Mouse (Mus musculus): ENCODE measurements at regions not wholly inside any gene's neighbourhood (a gene's known extent, or its start where the extent isn't known, plus 50 kb on each side); places are given as distances from the start of the nearest gene placed in this dataset.

DNA sequence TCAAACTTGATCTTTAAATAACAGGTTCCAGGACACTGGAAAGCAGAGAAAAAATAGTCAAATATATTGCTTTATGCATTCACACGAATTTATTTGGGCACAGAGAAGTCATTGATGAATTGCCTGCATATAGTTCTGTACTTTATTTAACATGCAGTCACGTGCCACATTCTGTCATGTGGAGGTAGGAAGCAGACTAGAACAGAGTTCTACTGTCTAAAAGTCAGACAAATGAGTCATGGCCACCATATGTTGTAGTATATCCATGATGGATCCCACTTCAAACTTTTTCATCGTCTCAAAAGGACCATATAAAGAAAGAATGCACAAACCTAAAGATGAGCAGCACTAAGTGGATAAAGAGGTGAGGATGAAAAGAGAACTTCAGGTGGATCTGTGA, 92.7 kb downstream of the Rgs2 start:
- DNase-seq (ENCODE audit: extremely low read depth) = no peak
- no peak overlapping the region for H3K27ac ChIP-seq (ENCODE audit: insufficient read depth, low read depth)
- dilution Hi-C loops (cut with MboI; ENCODE audit: extremely low pct_ligation_motif_present, extremely low pct_unique_long_range_greater_than_20kb, low sequenced_read_pairs) (no loop called here), in situ Hi-C loops (cut with MboI; ENCODE audit: low pct_ligation_motif_present, low pct_unique_long_range_greater_than_20kb, low sequenced_read_pairs) (no loop called here)
- no peaks in the 10 kb centered on the region for H3K36me3 ChIP-seq (replicated peaks in 1 of 2; ENCODE audit: control insufficient read depth in 1 of 2, insufficient read depth in 1 of 2, low read length in 1 of 2)
- H3K4me1 ChIP-seq (ENCODE audit: control insufficient read depth in 1 of 2, insufficient read depth in 2 of 2) = peaks cover 0 to 9% of the 10 kb centered on the region in 2 experiments; a peak in 2 of 4 replicates
- no peak overlapping the region for H3K4me3 ChIP-seq (replicated peaks in 1 of 3; ENCODE audit: low read depth in 2 of 3, low read length in 2 of 3, poor library complexity in 1 of 3)
- no peaks in the 10 kb centered on the region for H3K9me3 ChIP-seq (replicated peaks; ENCODE audit: low read length)
- no peak overlapping the region for H3K9ac ChIP-seq (ENCODE audit: insufficient read depth, low read depth)
- H3K79me2 ChIP-seq (replicated peaks; ENCODE audit: control insufficient read depth, extremely low read depth, insufficient read depth, poor library complexity, severe bottlenecking) = no peaks in the 10 kb centered on the region
- TF ChIP-seq MXI1 (IDR thresholded peaks at IDR 0.05; ENCODE audit: low read depth, low read length) (no peak), KAT2A (IDR thresholded peaks at IDR 0.05; ENCODE audit: insufficient replicate concordance, low read length) (no peak), BHLHE40 (IDR thresholded peaks at IDR 0.05; ENCODE audit: low read depth, low read length) (no peak), USF2 (conservative IDR thresholded peaks at IDR 0.05; ENCODE audit: low read depth, low read length) (no peak), EP300 (IDR thresholded peaks at IDR 0.05; ENCODE audit: low read length) (no peak)
- H3K4me2 ChIP-seq (ENCODE audit: insufficient read depth, low read depth, poor library complexity, severe bottlenecking) = no peak overlapping the region
- H3K27me3 ChIP-seq (replicated peaks) = no peaks in the 10 kb centered on the region

DNA sequence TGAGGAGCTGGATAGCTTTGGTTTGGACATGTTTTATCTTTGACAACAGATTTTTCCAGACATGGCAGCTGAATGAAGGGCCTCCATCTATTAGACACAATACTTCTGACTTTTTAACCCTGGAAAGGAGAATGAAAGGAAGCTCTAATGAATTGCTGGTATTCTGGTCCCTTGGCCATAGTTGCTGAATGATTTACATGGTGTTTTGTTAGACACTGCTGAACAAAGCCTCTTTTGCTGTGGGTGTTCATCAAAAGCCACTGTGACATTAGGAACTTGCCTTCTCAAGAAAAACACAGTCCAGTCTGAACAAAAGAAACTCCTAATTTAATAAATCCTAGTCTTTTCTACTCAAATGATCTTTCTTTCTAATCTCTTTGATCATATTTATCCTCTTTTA, 93.4 kb downstream of the Rgs2 start:
- Histone ChIP-seq H3K9ac (ENCODE audit: insufficient read depth, low read depth) (no peak overlapping the region), H3K9me3 (replicated peaks; ENCODE audit: low read length) (no peaks in the 10 kb centered on the region), H3K4me2 (ENCODE audit: insufficient read depth, low read depth, poor library complexity, severe bottlenecking) (no peak overlapping the region), H3K27ac (ENCODE audit: insufficient read depth, low read depth) (no peak overlapping the region), H3K27me3 (replicated peaks) (no peaks in the 10 kb centered on the region), H3K4me1 (ENCODE audit: control insufficient read depth in 1 of 2, insufficient read depth in 2 of 2) (peaks cover 0 to 5% of the 10 kb centered on the region in 2 experiments; a peak in 2 of 4 replicates), H3K4me3 (replicated peaks in 1 of 3; ENCODE audit: low read depth in 2 of 3, low read length in 2 of 3, poor library complexity in 1 of 3) (no peak overlapping the region), H3K79me2 (replicated peaks; ENCODE audit: control insufficient read depth, extremely low read depth, insufficient read depth, poor library complexity, severe bottlenecking) (no peaks in the 10 kb centered on the region), H3K36me3 (replicated peaks in 1 of 2; ENCODE audit: control insufficient read depth in 1 of 2, insufficient read depth in 1 of 2, low read length in 1 of 2) (no peaks in the 10 kb centered on the region)
- no peak for DNase-seq (ENCODE audit: extremely low read depth)
- TF ChIP-seq UBTF (IDR thresholded peaks at IDR 0.05; ENCODE audit: low read depth, low read length) (no peak), IRF4 (IDR thresholded peaks at IDR 0.05; ENCODE audit: low read depth, low read length) (no peak), SIN3A (IDR thresholded peaks at IDR 0.05; ENCODE audit: low read length) (no peak), MYC (IDR thresholded peaks at IDR 0.05; ENCODE audit: low read depth, low read length) (no peak)
- in situ Hi-C loops (cut with MboI; ENCODE audit: low pct_ligation_motif_present, low pct_unique_long_range_greater_than_20kb, low sequenced_read_pairs) = no loop called here
- dilution Hi-C loops (cut with MboI; ENCODE audit: extremely low pct_ligation_motif_present, extremely low pct_unique_long_range_greater_than_20kb, low sequenced_read_pairs) = no loop called here

DNA sequence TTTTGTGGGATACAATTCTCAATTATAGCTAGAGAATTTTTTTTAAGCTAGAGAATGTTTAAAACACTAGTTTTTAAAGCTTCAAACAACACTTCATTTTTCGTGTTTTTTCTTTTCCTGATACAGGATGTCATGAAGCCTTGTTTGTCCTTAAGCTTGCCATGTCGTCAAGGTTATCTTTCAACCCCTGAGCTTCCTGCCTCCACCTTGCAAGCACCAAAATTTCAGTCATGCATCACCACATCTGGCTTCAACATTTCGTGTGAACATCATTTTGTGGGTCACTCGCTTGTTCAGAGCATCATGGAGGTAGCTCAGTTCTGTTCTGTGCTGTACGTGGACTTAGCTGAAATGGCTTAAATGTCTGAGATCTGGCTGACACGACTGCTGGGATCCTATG, 96.6 kb downstream of the Rgs2 start:
- TF ChIP-seq SMC3 (IDR thresholded peaks at IDR 0.05; ENCODE audit: low read depth, low read length) (no peak), CHD1 (IDR thresholded peaks at IDR 0.05; ENCODE audit: low read depth, low read length) (no peak), JUN (IDR thresholded peaks at IDR 0.05; ENCODE audit: insufficient read depth, low read depth, low read length) (no peak), MAX (IDR thresholded peaks at IDR 0.05; ENCODE audit: low read length) (no peak), MEF2A (IDR thresholded peaks at IDR 0.05; ENCODE audit: borderline replicate concordance, low read depth, low read length) (no peak), POLR2AphosphoS2 (IDR thresholded peaks at IDR 0.05; ENCODE audit: low read depth, low read length) (no peak), RCOR1 (conservative IDR thresholded peaks at IDR 0.05; ENCODE audit: low read depth, low read length) (no peak), MAFK (IDR thresholded peaks at IDR 0.05; ENCODE audit: insufficient replicate concordance, low read length) (no peak), MXI1 (IDR thresholded peaks at IDR 0.05; ENCODE audit: low read depth, low read length) (no peak), CTCF (conservative IDR thresholded peaks at IDR 0.05 in 1 of 2, IDR thresholded peaks at IDR 0.05 in 1 of 2; ENCODE audit: low read depth in 2 of 2, low read length in 2 of 2) (no peak)
- H3K36me3 ChIP-seq (replicated peaks in 1 of 2; ENCODE audit: control insufficient read depth in 1 of 2, insufficient read depth in 1 of 2, low read length in 1 of 2) = no peaks in the 10 kb centered on the region
- no peaks in the 10 kb centered on the region for H3K79me2 ChIP-seq (replicated peaks; ENCODE audit: control insufficient read depth, extremely low read depth, insufficient read depth, poor library complexity, severe bottlenecking)
- H3K9ac ChIP-seq (ENCODE audit: insufficient read depth, low read depth) = no peak overlapping the region
- DNase-seq (ENCODE audit: extremely low read depth) = no peak
- dilution Hi-C loops (cut with MboI; ENCODE audit: extremely low pct_ligation_motif_present, extremely low pct_unique_long_range_greater_than_20kb, low sequenced_read_pairs) (no loop called here), in situ Hi-C loops (cut with MboI; ENCODE audit: low pct_ligation_motif_present, low pct_unique_long_range_greater_than_20kb, low sequenced_read_pairs) (no loop called here)
- no peak overlapping the region for H3K27ac ChIP-seq (ENCODE audit: insufficient read depth, low read depth)
- peaks cover 0 to 3% of the 10 kb centered on the region in 2 experiments; a peak in 2 of 4 replicates for H3K4me1 ChIP-seq (ENCODE audit: control insufficient read depth in 1 of 2, insufficient read depth in 2 of 2)
- H3K9me3 ChIP-seq (replicated peaks; ENCODE audit: low read length) = no peaks in the 10 kb centered on the region
- no peak overlapping the region for H3K4me3 ChIP-seq (replicated peaks in 1 of 3; ENCODE audit: low read depth in 2 of 3, low read length in 2 of 3, poor library complexity in 1 of 3)
- no peaks in the 10 kb centered on the region for H3K27me3 ChIP-seq (replicated peaks)
- no peak overlapping the region for H3K4me2 ChIP-seq (ENCODE audit: insufficient read depth, low read depth, poor library complexity, severe bottlenecking)

Measured in CH12.LX (cell line).